Mouse (Mus musculus) CH12.LX (cell line): ENCODE data around the gene Pla2g2e.

Source experiments
- CTCF ChIP-seq, 2 experiments: IDR thresholded peaks in 1 of 2; conservative IDR thresholded peaks in 1 of 2; 2 replicates each; pipeline ENCODE4 v1.5.1; 2011 to 2012; ENCODE audit warnings: low read depth in 2 of 2, low read length in 2 of 2, improper control_type of control experiment in 1 of 2, inconsistent platforms in 1 of 2, mild to moderate bottlenecking in 1 of 2, moderate library complexity in 1 of 2
- EP300 ChIP-seq: IDR thresholded peaks from 2 replicates; pipeline ENCODE4 v1.6.1; 2011; ENCODE audit warnings: low read length, improper control_type of control experiment
- JUN ChIP-seq: IDR thresholded peaks from 2 replicates; pipeline ENCODE4 v1.6.1; 2011; ENCODE audit warnings: low read depth, mild to moderate bottlenecking, low read length, improper control_type of control experiment, moderate library complexity; ENCODE audit not compliant: insufficient read depth
- MAX ChIP-seq: IDR thresholded peaks from 2 replicates; pipeline ENCODE4 v1.6.1; 2011; ENCODE audit warnings: low read length, improper control_type of control experiment
- MAZ ChIP-seq: IDR thresholded peaks from 2 replicates; pipeline ENCODE4 v1.6.1; 2012; ENCODE audit warnings: low read depth, mild to moderate bottlenecking, inconsistent platforms, low read length, improper control_type of control experiment, moderate library complexity
- MYC ChIP-seq: IDR thresholded peaks from 2 replicates; pipeline ENCODE4 v1.6.1; 2011; ENCODE audit warnings: low read depth, mild to moderate bottlenecking, improper control_type of control experiment, low read length
- POLR2A ChIP-seq: IDR thresholded peaks from 2 replicates; pipeline ENCODE4 v1.6.1; 2011; ENCODE audit warnings: low read depth, mild to moderate bottlenecking, improper control_type of control experiment, low read length
- USF1 ChIP-seq: IDR thresholded peaks from 2 replicates; pipeline ENCODE4 v1.6.1; 2014; ENCODE audit warnings: low read depth, mild to moderate bottlenecking, inconsistent platforms, low read length, improper control_type of control experiment
- ZKSCAN1 ChIP-seq: IDR thresholded peaks from 2 replicates; pipeline ENCODE4 v1.6.1; 2012; ENCODE audit warnings: low read depth, inconsistent platforms, low read length, improper control_type of control experiment, borderline replicate concordance

DNA sequence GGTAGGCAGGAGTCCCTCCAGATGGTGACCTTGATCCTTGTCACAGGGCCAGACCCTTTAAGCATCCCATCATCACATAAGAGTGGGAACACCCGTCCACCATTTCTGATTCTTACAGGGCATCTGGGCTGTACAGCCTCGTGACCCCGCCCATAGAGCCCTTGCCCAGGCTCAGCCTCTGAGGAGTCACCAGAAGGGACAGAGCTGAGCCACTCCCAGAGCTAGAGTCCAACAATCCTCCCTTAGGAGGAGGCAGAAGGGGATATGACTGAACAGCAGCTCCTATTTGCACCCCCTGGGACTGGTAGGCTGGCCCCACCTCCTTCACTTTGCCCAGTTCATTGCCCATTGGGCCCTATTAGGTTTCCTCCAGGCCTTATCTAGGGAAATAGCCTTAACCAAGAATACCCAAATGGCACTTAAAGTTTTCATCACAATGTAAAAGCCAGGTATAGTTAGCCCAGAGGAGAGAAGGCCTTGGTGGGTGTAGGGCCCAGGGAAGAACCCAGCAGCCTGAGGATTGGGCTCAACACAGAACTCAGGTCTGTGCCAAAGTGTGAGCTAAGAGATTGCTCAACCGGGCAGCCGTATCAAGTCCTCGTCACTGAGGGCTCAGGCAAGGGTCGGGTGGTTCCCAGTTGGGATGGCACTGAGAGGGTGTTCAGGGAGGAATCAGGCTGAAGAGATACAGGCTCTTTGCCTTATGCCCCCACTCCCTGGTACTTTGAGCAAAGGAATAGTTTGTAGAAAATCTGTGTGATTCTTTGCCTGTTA is 3.3 kb downstream of the Pla2g2e start:
- TF ChIP-seq CTCF (conservative IDR thresholded peaks at IDR 0.05 in 1 of 2, IDR thresholded peaks at IDR 0.05 in 1 of 2; ENCODE audit: low read depth in 2 of 2, low read length in 2 of 2) (no peak), EP300 (no peak), POLR2A (no peak), ZKSCAN1 (no peak), MAZ (no peak), JUN (no peak), USF1 (no peak), MYC (no peak), MAX (no peak)
